Mouse (Mus musculus) spleen, adult 2 months (tissue): ENCODE results near the gene Tmc8. TPM values are rescaled to one million over a fixed set of nuclear protein-coding genes. Genes with fewer than 3 reads are reported as not detected.

ENCODE experiments used
- DNase-seq, 2 experiments: peaks; one replicate each; pipeline versions ENCODE4 v3.0.0 to v3.0.0-alpha.2; 2012 to 2021; ENCODE audit warnings: low spot score in 2 of 2, low read depth in 1 of 2
- H3K27ac ChIP-seq: fragments of 200-500 bp; 2 replicates; pipeline ENCODE4 v1.5.1; 2012; ENCODE audit warnings: low read length, inconsistent platforms; ENCODE audit not compliant: insufficient read depth
- H3K27me3 ChIP-seq: fragments of 200-500 bp; 2 replicates; pipeline ENCODE4 v1.6.1; 2012; ENCODE audit warnings: mild to moderate bottlenecking, moderate library complexity, low read length, inconsistent platforms; ENCODE audit not compliant: control insufficient read depth, insufficient read depth
- H3K36me3 ChIP-seq: fragments of 200-500 bp; 2 replicates; pipeline ENCODE4 v1.6.1; 2012; ENCODE audit warnings: mild to moderate bottlenecking, low read length, inconsistent platforms; ENCODE audit not compliant: control insufficient read depth, insufficient read depth
- H3K4me1 ChIP-seq: fragments of 200-500 bp; 2 replicates; pipeline ENCODE4 v1.6.1; 2011; ENCODE audit warnings: inconsistent platforms; ENCODE audit not compliant: control insufficient read depth, insufficient read depth, insufficient read length
- H3K4me3 ChIP-seq: fragments of 200-500 bp; 2 replicates; pipeline ENCODE4 v1.5.1; 2011; ENCODE audit warnings: mild to moderate bottlenecking, inconsistent platforms; ENCODE audit not compliant: insufficient read depth, insufficient read length; ENCODE audit errors: extremely low read depth
- CTCF ChIP-seq: fragments of 200-500 bp; IDR thresholded peaks from 2 replicates; pipeline ENCODE4 v1.5.1; 2011; ENCODE audit warnings: mild to moderate bottlenecking, inconsistent platforms; ENCODE audit not compliant: insufficient read depth, insufficient read length, insufficient replicate concordance; ENCODE audit errors: extremely low read depth
- POLR2A ChIP-seq: fragments of 200-500 bp; IDR thresholded peaks from 2 replicates; pipeline ENCODE4 v1.6.1; 2011; ENCODE audit warnings: low read depth, low read length, inconsistent platforms
- WGBS: fragments of 180-500 bp; shearing (Covaris S2); methylation state at CpG from one replicate; pipeline ENCODE4 v1.1.7; 2018; 5-methylcytosine and 5-hydroxymethylcytosine counted together
- polyA plus RNA-seq: library from polyadenylated mRNA; depleted of rRNA; stranded (reverse); fragments of >200 nt; gene quantifications from 2 replicates; pipeline ENCODE4 v1.2.3, GENCODE M21; 2012; rRNA removed

Gene Tmc8
- polyA plus RNA-seq, 1 experiment, result 90.1 TPM

DNA sequence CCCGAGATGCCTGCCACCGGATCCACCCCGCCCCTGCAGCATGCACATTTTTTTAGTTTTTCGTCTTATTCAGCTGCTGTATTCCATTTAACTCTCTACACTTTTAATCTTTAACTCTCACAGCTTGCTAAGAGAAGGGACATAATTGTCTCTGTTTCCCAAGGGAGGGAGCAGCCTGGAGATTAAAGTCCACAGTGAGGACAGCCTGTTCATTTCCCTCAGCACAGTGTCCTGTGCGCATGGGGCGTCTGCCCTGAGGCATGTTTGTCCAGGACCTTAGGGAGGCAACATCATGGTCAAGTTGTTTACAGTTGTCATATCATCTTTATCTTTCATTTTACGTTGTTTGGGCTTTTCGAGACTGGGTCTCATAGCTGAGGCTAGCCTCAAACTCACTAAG is 52.2 kb downstream of the Tmc8 start:
- Histone ChIP-seq H3K27me3 (no peaks in the 10 kb centered on the region), H3K36me3 (peaks cover 2% of the 10 kb centered on the region; the same call in 1 of the 2 replicates), H3K4me1 (peaks cover 3% of the 10 kb centered on the region; the same call in 1 of the 2 replicates), H3K4me3 (no peak overlapping the region), H3K27ac (no peak overlapping the region)
- TF ChIP-seq POLR2A, result no peak
- no peak for DNase-seq
- 95% methylated on average over 8 of the region's 8 CpGs for WGBS

GRCm38 (mm10) chr11:117836306-117836705 is 54.4 kb downstream of the Tmc8 start:
- Histone ChIP-seq H3K36me3 (peaks cover 2% of the 10 kb centered on the region; the same call in 1 of the 2 replicates), H3K4me1 (no peaks in the 10 kb centered on the region), H3K4me3 (no peak overlapping the region), H3K27me3 (no peaks in the 10 kb centered on the region), H3K27ac (no peak overlapping the region)
- 62% methylated on average over 13 of the region's 13 CpGs for WGBS
- no peak for DNase-seq
- no peak for TF ChIP-seq CTCF

DNA sequence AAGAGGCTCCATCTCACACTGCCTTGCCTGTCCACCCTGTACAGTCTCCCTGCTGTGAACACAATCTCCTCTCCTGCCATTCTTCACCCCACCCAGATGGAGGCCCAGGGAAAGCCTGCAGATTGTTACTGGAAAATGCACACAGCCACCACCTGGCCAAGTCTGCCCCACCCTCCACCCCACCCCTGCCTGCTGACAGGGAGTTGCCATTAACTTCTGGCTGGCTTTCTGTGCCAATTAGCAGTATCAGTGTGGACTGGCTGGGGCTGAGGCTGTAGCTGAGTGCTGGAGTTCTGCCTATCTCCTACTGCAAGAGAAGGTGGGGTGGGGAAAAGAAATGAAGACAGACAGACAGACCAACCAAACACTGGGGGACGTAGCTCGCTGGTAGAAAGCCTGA is 56.7 kb downstream of the Tmc8 start:
- H3K36me3 ChIP-seq, result peaks cover 2% of the 10 kb centered on the region; the same call in 1 of the 2 replicates
- no peak for DNase-seq
- no peaks in the 10 kb centered on the region for H3K27me3 ChIP-seq
- H3K27ac ChIP-seq, result peak overlapping the region; percentile 12; the same call in 1 of the 2 replicates
- TF ChIP-seq POLR2A, result no peak
- TF ChIP-seq CTCF, result no peak
- no peaks in the 10 kb centered on the region for H3K4me1 ChIP-seq
- no peak overlapping the region for H3K4me3 ChIP-seq
- 81% methylated on average over 2 of the region's 2 CpGs for WGBS

- 75% methylated on average over 1 of the region's 1 CpGs for WGBS
- no peak for TF ChIP-seq POLR2A
- no peak for TF ChIP-seq CTCF
- Histone ChIP-seq H3K4me1 (no peaks in the 10 kb centered on the region), H3K4me3 (no peak overlapping the region), H3K27ac (no peak overlapping the region), H3K27me3 (no peaks in the 10 kb centered on the region), H3K36me3 (peaks cover 2% of the 10 kb centered on the region; the same call in 1 of the 2 replicates)
- no peak for DNase-seq
These were observed 57.1 kb downstream of the Tmc8 start for GRCm38 (mm10) chr11:117839021-117839420.

DNA sequence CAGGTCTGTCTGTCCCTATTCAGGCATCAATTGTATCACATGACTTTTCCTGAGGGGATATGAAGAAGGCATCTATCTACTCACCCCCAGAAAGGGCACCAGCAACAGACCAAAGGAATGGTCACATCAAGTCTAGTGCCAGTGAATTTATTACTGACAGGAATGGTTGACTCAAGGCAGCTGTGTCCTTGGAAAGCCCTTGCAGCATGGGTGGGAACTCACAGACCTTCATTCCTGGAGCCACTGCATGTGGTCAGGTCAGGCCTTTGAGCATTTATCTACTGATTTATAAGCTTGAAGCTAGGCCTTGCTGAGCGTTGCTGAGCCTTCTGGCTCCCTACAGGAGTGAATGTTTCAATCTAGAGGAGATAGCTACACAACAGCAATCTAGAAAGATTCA is 59.0 kb downstream of the Tmc8 start:
- no peak overlapping the region for H3K4me3 ChIP-seq
- H3K36me3 ChIP-seq, result 0 out of 2 replicates have a peak, but pooled peaks cover 2% of the 10 kb centered on the region
- DNase-seq, result no peak
- H3K4me1 ChIP-seq, result no peaks in the 10 kb centered on the region
- H3K27ac ChIP-seq, result no peak overlapping the region
- 69% methylated on average over 1 of the region's 1 CpGs for WGBS
- no peak for TF ChIP-seq POLR2A
- no peak for TF ChIP-seq CTCF
- no peaks in the 10 kb centered on the region for H3K27me3 ChIP-seq

Other genes with a start within 250 kb of the Tmc8 start
- 22.7 and 29.1 TPM in 2 replicates for gene Tnrc6c, start 127.8 kb upstream of the Tmc8 start, polyA plus RNA-seq
- gene Tmc6, start 122 bp downstream of the Tmc8 start, polyA plus RNA-seq, result 119 and 136 TPM in 2 replicates
- gene 6030468B19Rik, start 15.6 kb downstream of the Tmc8 start, polyA plus RNA-seq, result 7.6 and 7.9 TPM in 2 replicates
- gene Gm20708, start 27.6 kb downstream of the Tmc8 start, polyA plus RNA-seq, result 0.25 TPM in 1 of 2 replicates, not detected in the other
- 188 and 245 TPM in 2 replicates for gene Syngr2, start 27.6 kb downstream of the Tmc8 start, polyA plus RNA-seq
- gene Afmid, start 43.8 kb downstream of the Tmc8 start, polyA plus RNA-seq, result 18.5 and 19.2 TPM in 2 replicates
- 61.6 and 68.4 TPM in 2 replicates for gene Tk1, start 44.0 kb downstream of the Tmc8 start, polyA plus RNA-seq
- 11.6 and 14.1 TPM in 2 replicates for gene Birc5, start 67.2 kb downstream of the Tmc8 start, polyA plus RNA-seq
- not detected in 2 replicates for gene Tmem235, start 78.7 kb downstream of the Tmc8 start, polyA plus RNA-seq
- 15.4 and 16.2 TPM in 2 replicates for gene Tha1, start 91.4 kb downstream of the Tmc8 start, polyA plus RNA-seq
- 22.0 and 31.0 TPM in 2 replicates for gene Socs3, start 188.0 kb downstream of the Tmc8 start, polyA plus RNA-seq
- 35.6 and 43.7 TPM in 2 replicates for gene Pgs1, start 204.2 kb downstream of the Tmc8 start, polyA plus RNA-seq